Mouse (Mus musculus) heart, embryonic 11.5 days (tissue): Measurements from ENCODE around the gene Gm11037. TPM values are rescaled to one million over a fixed set of nuclear protein-coding genes. Genes with fewer than 3 reads are reported as not detected.
A peak's percentile ranks its signal among the peaks of the same experiment; 100 is the strongest.

Experiments used
- ATAC-seq: fragments of 200-750 bp; cut with Nextera tagmentation; replicated peaks from 2 replicates; pipeline ENCODE4 v1.8.0; 2017; ENCODE audit warnings: moderate library complexity; ENCODE audit not compliant: insufficient number of reproducible peaks, low FRiP score, low TSS enrichment
- H3K27ac ChIP-seq: fragments of 300-500 bp; sonication (generic); 2 replicates; pipeline ENCODE4 v1.5.1; 2014; ENCODE audit warnings: mild to moderate bottlenecking, low read depth, low read length
- H3K27me3 ChIP-seq: fragments of 300-500 bp; sonication (generic); 2 replicates; pipeline ENCODE4 v1.6.1; 2014; ENCODE audit warnings: mild to moderate bottlenecking, low read length, mixed read lengths; ENCODE audit not compliant: control insufficient read depth, insufficient read depth
- H3K36me3 ChIP-seq: fragments of 300-500 bp; sonication (generic); 2 replicates; pipeline ENCODE4 v1.6.1; 2014; ENCODE audit warnings: mild to moderate bottlenecking, low read length, moderate library complexity, mixed read lengths; ENCODE audit not compliant: control insufficient read depth, insufficient read depth
- H3K4me1 ChIP-seq: fragments of 300-500 bp; sonication (generic); 2 replicates; pipeline ENCODE4 v1.6.1; 2014; ENCODE audit warnings: low read length; ENCODE audit not compliant: control insufficient read depth, insufficient read depth
- H3K4me2 ChIP-seq: fragments of 300-500 bp; sonication (generic); 2 replicates; pipeline ENCODE4 v1.6.1; 2014; ENCODE audit warnings: mild to moderate bottlenecking, moderate library complexity
- H3K4me3 ChIP-seq: fragments of 300-500 bp; sonication (generic); 2 replicates; pipeline ENCODE4 v1.5.1; 2014; ENCODE audit warnings: low read depth, low read length
- H3K9ac ChIP-seq: fragments of 300-500 bp; sonication (generic); 2 replicates; pipeline ENCODE4 v1.6.1; 2014; ENCODE audit warnings: mild to moderate bottlenecking, low read depth, low read length, moderate library complexity
- H3K9me3 ChIP-seq: fragments of 300-500 bp; sonication (generic); replicated peaks from 2 replicates; pipeline ENCODE4 v1.6.1; 2016; ENCODE audit warnings: low read length; ENCODE audit not compliant: control insufficient read depth
- WGBS: fragments of 180-500 bp; shearing (Covaris S2); extraction: QIAGEN DNeasy Blood & Tissue Kit; methylation state at CpG from one replicate; pipeline ENCODE4 v1.1.7; 2014; ENCODE audit not compliant: insufficient replicate concordance; 5-methylcytosine and 5-hydroxymethylcytosine counted together
- polyA plus RNA-seq: library from polyadenylated mRNA; unstranded; fragments of >200 nt; fragmentation: Nextera tagmentation; extraction: Ambion mirVana; gene quantifications from 2 replicates; pipeline ENCODE4 v1.2.1, GENCODE M21; 2014

The Gm11037 gene
- polyA plus RNA-seq, 1 experiment from 2014 or later, result not detected

DNA sequence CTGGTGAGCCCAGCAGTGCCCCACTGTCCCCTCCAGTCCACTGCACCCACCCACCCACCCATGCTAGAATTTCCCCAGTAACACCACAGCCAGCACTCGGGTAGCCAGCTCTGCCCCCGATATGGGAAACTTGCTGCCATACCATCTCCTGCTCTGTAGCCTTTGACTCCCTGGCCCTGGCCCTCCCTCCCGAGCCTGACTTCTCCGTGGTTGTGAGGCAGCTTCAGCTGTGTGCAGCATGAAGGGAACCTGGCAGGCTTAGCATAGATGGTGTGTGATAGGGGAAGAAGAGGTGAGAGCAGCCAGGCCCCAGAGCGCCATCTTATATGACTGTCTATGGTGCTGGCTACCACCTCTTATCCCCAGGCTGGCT lies 7.2 kb downstream of the Gm11037 start:
- Histone ChIP-seq H3K27ac (peak overlapping the region; percentile 69; the same call in 1 of the 2 replicates), H3K4me1 (peaks cover 33% of the 10 kb centered on the region), H3K4me2 (no peak overlapping the region), H3K36me3 (peaks cover 8% of the 10 kb centered on the region), H3K9me3 (no peaks in the 10 kb centered on the region), H3K27me3 (peaks cover 2% of the 10 kb centered on the region; the same call in 1 of the 2 replicates), H3K9ac (no peak overlapping the region), H3K4me3 (no peak overlapping the region)
- ATAC-seq, result no peak
- 42% methylated on average over 5 of the region's 5 CpGs for whole genome bisulfite sequencing

- WGBS, result 89% methylated on average over 8 of the region's 8 CpGs
- H3K4me3 ChIP-seq, result no peak overlapping the region
- peaks cover 24% of the 10 kb centered on the region for H3K4me1 ChIP-seq
- ATAC-seq, result no peak
- no peak overlapping the region for H3K4me2 ChIP-seq
- H3K36me3 ChIP-seq, result peaks cover 8% of the 10 kb centered on the region
- no peaks in the 10 kb centered on the region for H3K9me3 ChIP-seq
- peaks cover 2% of the 10 kb centered on the region; the same call in 1 of the 2 replicates for H3K27me3 ChIP-seq
- no peak overlapping the region for H3K9ac ChIP-seq
- no peak overlapping the region for H3K27ac ChIP-seq
These were observed 8.2 kb downstream of the Gm11037 start for GRCm38 (mm10) chr2:131141336-131141986.

- H3K27me3 ChIP-seq, result peaks cover 2% of the 10 kb centered on the region; the same call in 1 of the 2 replicates
- peak; percentile 25; the same call in 1 of the 2 replicates for ATAC-seq
- no peak overlapping the region for H3K4me3 ChIP-seq
- WGBS, result 21% methylated on average over 18 of the region's 18 CpGs
- peaks cover 20% of the 10 kb centered on the region for H3K4me1 ChIP-seq
- H3K27ac ChIP-seq, result no peak overlapping the region
- H3K9me3 ChIP-seq, result no peaks in the 10 kb centered on the region
- H3K4me2 ChIP-seq, result 0 out of 2 replicates have a peak overlapping the region, but pooled peaks have one; percentile 25
- H3K36me3 ChIP-seq, result peaks cover 10% of the 10 kb centered on the region
- no peak overlapping the region for H3K9ac ChIP-seq
These were observed 9.3 kb downstream of the Gm11037 start for GRCm38 (mm10) chr2:131142592-131142991.

- no peak overlapping the region for H3K9ac ChIP-seq
- WGBS, result 69% methylated on average over 22 of the region's 22 CpGs
- no peak for ATAC-seq
- H3K27ac ChIP-seq, result no peak overlapping the region
- peaks cover 12% of the 10 kb centered on the region for H3K36me3 ChIP-seq
- 0 out of 2 replicates have a peak overlapping the region, but pooled peaks have one; percentile 25 for H3K4me2 ChIP-seq
- H3K9me3 ChIP-seq, result no peaks in the 10 kb centered on the region
- H3K4me1 ChIP-seq, result peaks cover 22% of the 10 kb centered on the region
- peaks cover 2% of the 10 kb centered on the region; the same call in 1 of the 2 replicates for H3K27me3 ChIP-seq
- no peak overlapping the region for H3K4me3 ChIP-seq
These were observed 9.9 kb downstream of the Gm11037 start for GRCm38 (mm10) chr2:131143007-131143780.

GRCm38 (mm10) chr2:131145121-131145520 lies 11.8 kb downstream of the Gm11037 start:
- no peak overlapping the region for H3K9ac ChIP-seq
- H3K27ac ChIP-seq, result no peak overlapping the region
- no peak overlapping the region; the same call in 1 of the 2 replicates for H3K4me2 ChIP-seq
- peaks cover 2% of the 10 kb centered on the region; the same call in 1 of the 2 replicates for H3K27me3 ChIP-seq
- 49% methylated on average over 13 of the region's 13 CpGs for WGBS
- peaks cover 18% of the 10 kb centered on the region for H3K36me3 ChIP-seq
- H3K4me1 ChIP-seq, result peaks cover 22% of the 10 kb centered on the region
- no peak for ATAC-seq
- H3K9me3 ChIP-seq, result no peaks in the 10 kb centered on the region
- H3K4me3 ChIP-seq, result no peak overlapping the region

- Histone ChIP-seq H3K9ac (no peak overlapping the region), H3K27me3 (peaks cover 2% of the 10 kb centered on the region; the same call in 1 of the 2 replicates), H3K36me3 (peaks cover 18% of the 10 kb centered on the region), H3K4me1 (peaks cover 18% of the 10 kb centered on the region), H3K9me3 (no peaks in the 10 kb centered on the region), H3K27ac (no peak overlapping the region), H3K4me2 (no peak overlapping the region), H3K4me3 (no peak overlapping the region)
- WGBS, result 67% methylated on average over 2 of the region's 2 CpGs
- ATAC-seq, result no peak
These were observed 12.2 kb downstream of the Gm11037 start for GRCm38 (mm10) chr2:131145536-131145935.

DNA sequence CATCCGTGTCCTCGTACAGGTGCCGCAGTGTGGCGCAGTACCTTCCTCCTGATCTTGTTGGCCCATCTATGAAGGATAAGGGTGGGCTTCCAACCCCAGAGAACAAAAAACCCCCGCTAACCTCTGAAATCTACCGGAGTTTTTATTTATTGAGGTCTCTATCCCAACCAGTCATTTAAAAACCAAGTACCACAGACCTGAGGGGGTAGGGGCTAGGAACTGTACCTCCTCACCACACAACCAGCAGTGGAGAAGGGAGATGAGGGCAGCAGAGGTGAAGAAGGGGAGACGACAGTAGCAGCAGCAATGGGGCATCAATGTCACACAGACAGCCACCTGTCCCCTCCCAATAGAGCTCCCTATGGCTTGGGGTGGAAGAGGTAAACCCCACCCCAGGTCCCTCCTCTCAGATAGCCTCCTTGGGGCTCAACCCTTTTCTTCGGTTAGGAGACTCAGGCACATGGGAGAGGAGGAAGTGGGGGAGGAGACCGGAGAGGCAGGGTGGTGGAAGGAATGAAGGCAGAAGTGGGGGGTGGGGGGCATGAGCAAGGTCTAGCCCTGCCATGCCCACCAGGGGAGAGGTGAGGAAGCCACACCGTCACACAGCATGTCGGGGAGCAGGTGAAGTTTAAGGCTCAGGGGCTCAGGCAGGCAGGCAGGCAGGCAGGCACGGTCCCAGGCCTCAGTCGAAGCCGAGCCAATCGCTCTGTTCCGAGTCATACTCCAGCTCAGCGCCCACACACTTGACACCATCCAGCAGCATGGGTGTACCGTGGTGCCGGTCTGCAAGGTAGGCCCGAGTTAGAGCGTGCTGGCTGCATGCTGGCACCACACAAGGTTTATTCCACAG lies 13.1 kb downstream of the Gm11037 start:
- Histone ChIP-seq H3K27me3 (peaks cover 2% of the 10 kb centered on the region; the same call in 1 of the 2 replicates), H3K4me1 (peaks cover 14% of the 10 kb centered on the region; the same call in 1 of the 2 replicates), H3K27ac (no peak overlapping the region), H3K9me3 (no peaks in the 10 kb centered on the region), H3K9ac (no peak overlapping the region), H3K4me2 (no peak overlapping the region), H3K36me3 (peaks cover 18% of the 10 kb centered on the region), H3K4me3 (no peak overlapping the region)
- ATAC-seq, result 0 out of 2 replicates have a peak, but pooled peaks have one; percentile 9
- WGBS, result 80% methylated on average over 21 of the region's 21 CpGs

GRCm38 (mm10) chr2:131147043-131147365 lies 13.7 kb downstream of the Gm11037 start:
- Histone ChIP-seq H3K27me3 (0 out of 2 replicates have a peak, but pooled peaks cover 2% of the 10 kb centered on the region), H3K4me3 (no peak overlapping the region), H3K9ac (no peak overlapping the region), H3K4me1 (peaks cover 14% of the 10 kb centered on the region; the same call in 1 of the 2 replicates), H3K27ac (no peak overlapping the region), H3K36me3 (peaks cover 18% of the 10 kb centered on the region), H3K4me2 (no peak overlapping the region), H3K9me3 (no peaks in the 10 kb centered on the region)
- 92% methylated on average over 8 of the region's 8 CpGs for WGBS
- ATAC-seq, result no peak
